Mouse (Mus musculus) olfactory bulb, adult 2 months (tissue): ENCODE results near the gene Ubc. TPM values are rescaled to one million over a fixed set of nuclear protein-coding genes. Genes with fewer than 3 reads are reported as not detected.

Experiments used
- H3K27ac ChIP-seq: fragments of 200-500 bp; 2 replicates; pipeline ENCODE4 v1.5.1; 2012; ENCODE audit warnings: low read depth, low read length; ENCODE audit not compliant: insufficient read depth
- H3K4me1 ChIP-seq: fragments of 200-500 bp; 2 replicates; pipeline ENCODE4 v1.6.1; 2012; ENCODE audit warnings: low read length; ENCODE audit not compliant: control insufficient read depth, insufficient read depth
- H3K4me3 ChIP-seq: fragments of 200-500 bp; 2 replicates; pipeline ENCODE4 v1.5.1; 2012; ENCODE audit warnings: mild to moderate bottlenecking, low read depth, low read length, moderate library complexity; ENCODE audit not compliant: insufficient read depth
- CTCF ChIP-seq: fragments of 200-500 bp; IDR thresholded peaks from 2 replicates; pipeline ENCODE4 v1.5.1; 2012; ENCODE audit warnings: low read depth, mild to moderate bottlenecking, low read length, moderate library complexity; ENCODE audit not compliant: insufficient read depth
- POLR2A ChIP-seq: fragments of 200-500 bp; IDR thresholded peaks from 2 replicates; pipeline ENCODE4 v1.6.1; 2012; ENCODE audit warnings: mild to moderate bottlenecking, low read depth, low read length, moderate library complexity; ENCODE audit not compliant: insufficient read depth
- WGBS: fragments of 180-500 bp; shearing (Covaris S2); methylation state at CpG from one replicate; pipeline ENCODE4 v1.1.7; 2018; 5-methylcytosine and 5-hydroxymethylcytosine counted together
- polyA plus RNA-seq: library from polyadenylated mRNA; stranded (reverse); fragments of >200 nt; gene quantifications from 2 replicates; pipeline ENCODE4 v1.2.4, GENCODE M21; 2012; ENCODE audit warnings: low replicate concordance; ENCODE audit not compliant: missing spikeins, insufficient read depth, insufficient read length

Ubc gene
- polyA plus RNA-seq, 1 experiment = 763 TPM

- Histone ChIP-seq H3K27ac (no peak overlapping the region), H3K4me3 (peak overlapping the region; percentile 48), H3K4me1 (peaks cover 24% of the 10 kb centered on the region)
- 66% methylated on average over 14 of the region's 14 CpGs for WGBS
- no peak for TF ChIP-seq POLR2A
- no peak for TF ChIP-seq CTCF
Observed at GRCm38 (mm10) chr5:125341459-125342090, 48.4 kb downstream of the Ubc start.

- H3K4me3 ChIP-seq = peak within 1 kb of the TSS; percentile 48
- H3K27ac ChIP-seq = no peak within 1 kb of the TSS
- under 1% methylated on average over 42 of the region's 42 CpGs for whole genome bisulfite sequencing
- peaks cover 24% of the 10 kb centered on the region for H3K4me1 ChIP-seq
- TF ChIP-seq CTCF = no peak
- TF ChIP-seq POLR2A = peak; percentile 30; the same call in 1 of the 2 replicates
Observed at GRCm38 (mm10) chr5:125340547-125341262, 49.3 kb downstream of the Ubc start, which contains the start of gene Scarb1. Gene Scarb1, minus strand, starts transcription at chr5:125341094.

GRCm38 (mm10) chr5:125339851-125340531 is 50.0 kb downstream of the Ubc start:
- WGBS = 12% methylated on average over 25 of the region's 25 CpGs
- H3K4me1 ChIP-seq = peaks cover 24% of the 10 kb centered on the region
- no peak overlapping the region for H3K27ac ChIP-seq

GRCm38 (mm10) chr5:125339108-125339751 is 50.8 kb downstream of the Ubc start:
- H3K27ac ChIP-seq = no peak overlapping the region
- peak overlapping the region; percentile 48 for H3K4me3 ChIP-seq
- peaks cover 24% of the 10 kb centered on the region for H3K4me1 ChIP-seq
- TF ChIP-seq CTCF (no peak), POLR2A (no peak)
- 25% methylated on average over 18 of the region's 18 CpGs for WGBS

More at GRCm38 (mm10) chr5:125339851-125340531, 50.0 kb downstream of the Ubc start:
- peak overlapping the region; percentile 48 for H3K4me3 ChIP-seq
- TF ChIP-seq CTCF = no peak
- no peak for TF ChIP-seq POLR2A

- WGBS = 78% methylated on average over 7 of the region's 7 CpGs
- Histone ChIP-seq H3K4me1 (peaks cover 30% of the 10 kb centered on the region), H3K4me3 (no peak overlapping the region), H3K27ac (no peak overlapping the region)
- TF ChIP-seq POLR2A = no peak
- no peak for TF ChIP-seq CTCF
Observed at GRCm38 (mm10) chr5:125337526-125337925, 52.5 kb downstream of the Ubc start.

- no peak for TF ChIP-seq POLR2A
- TF ChIP-seq CTCF = no peak
- H3K4me3 ChIP-seq = no peak overlapping the region
- H3K4me1 ChIP-seq = peaks cover 35% of the 10 kb centered on the region
- 66% methylated on average over 9 of the region's 9 CpGs for WGBS
- H3K27ac ChIP-seq = no peak overlapping the region
Observed at GRCm38 (mm10) chr5:125337012-125337411, 53.0 kb downstream of the Ubc start.

Other genes with a start within 250 kb of the Ubc start
- gene Ncor2, start 211.0 kb downstream of the Ubc start, polyA plus RNA-seq = not detected in 2 replicates
- not detected in 2 replicates for gene Scarb1, start 49.1 kb downstream of the Ubc start, polyA plus RNA-seq
- gene Gm10382, start 880 bp downstream of the Ubc start, polyA plus RNA-seq = not detected in 2 replicates
- not detected in 2 replicates for gene Dhx37, start 43.9 kb upstream of the Ubc start, polyA plus RNA-seq
- 46.8 TPM in 1 of 2 replicates, not detected in the other for gene Bri3bp, start 51.4 kb upstream of the Ubc start, polyA plus RNA-seq
- gene Aacs, start 85.6 kb upstream of the Ubc start, polyA plus RNA-seq = not detected in 2 replicates
- gene Tmem132b, start 141.6 kb upstream of the Ubc start, polyA plus RNA-seq = not detected in 2 replicates